Mouse (Mus musculus): ENCODE results near the gene Gpx4. TPM values are rescaled to one million over a fixed set of nuclear protein-coding genes. Genes with fewer than 3 reads are reported as not detected.
"Not testable (repeated sequence)": the region's sequence is repeated elsewhere in the genome, so short reads cannot be mapped to it uniquely, and the experiment has no call there.

Gene Gpx4
- total RNA-seq, 2 experiments from 2014 or later: 468 to 559 TPM

- no peak for DNase-seq (ENCODE audit: low spot score in 2 of 2)
- intact Hi-C loops (cut with DNase I): no loop called here
Measured at GRCm38 (mm10) chr10:80022164-80022563, 24.8 kb upstream of the Gpx4 start.

DNA sequence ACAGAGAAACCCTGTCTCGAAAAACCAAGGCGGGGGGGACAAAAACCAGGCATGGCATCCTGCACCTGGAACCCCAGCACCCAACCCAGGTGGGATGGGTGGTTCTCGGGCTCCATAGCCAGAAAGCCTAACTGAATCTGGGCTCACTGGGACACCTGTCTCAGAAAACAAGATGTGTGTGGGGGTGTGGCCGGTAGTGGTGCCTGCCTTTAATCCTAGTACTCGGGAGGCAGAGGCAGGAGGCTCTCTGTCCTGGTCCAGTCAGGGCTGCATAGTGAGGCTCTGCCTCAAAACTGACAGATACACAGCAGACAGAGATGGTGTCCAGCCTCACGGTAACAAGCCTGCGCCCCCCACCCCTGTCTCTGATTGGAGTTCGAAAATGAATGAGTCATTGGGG is 24.2 kb upstream of the Gpx4 start:
- intact Hi-C loops (cut with DNase I): no loop called here

DNA sequence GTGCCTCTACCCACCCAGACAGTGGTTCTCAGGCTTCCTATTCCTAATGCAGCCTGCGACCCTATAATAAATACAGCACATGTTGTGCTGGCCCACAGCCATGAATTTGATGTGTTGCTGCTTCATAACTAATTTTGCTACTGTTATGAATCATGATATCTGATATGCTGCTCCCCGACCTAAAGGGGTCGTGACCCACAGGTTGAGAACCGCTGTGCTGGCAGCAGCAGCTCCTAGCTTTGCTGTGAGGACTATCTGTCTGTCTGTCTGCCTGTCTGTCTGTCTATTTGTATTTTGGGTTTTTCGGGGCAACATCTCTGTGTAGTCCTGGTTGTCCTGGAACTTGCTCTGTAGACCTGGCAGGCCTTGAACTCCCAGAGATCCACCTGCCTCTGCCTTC is 23.2 kb upstream of the Gpx4 start:
- intact Hi-C loops (cut with DNase I): no loop called here
- no peak for DNase-seq (ENCODE audit: low spot score in 2 of 2)

More for the DNA sequence above, 24.2 kb upstream of the Gpx4 start:
- DNase-seq (ENCODE audit: low spot score in 2 of 2): no peak

DNA sequence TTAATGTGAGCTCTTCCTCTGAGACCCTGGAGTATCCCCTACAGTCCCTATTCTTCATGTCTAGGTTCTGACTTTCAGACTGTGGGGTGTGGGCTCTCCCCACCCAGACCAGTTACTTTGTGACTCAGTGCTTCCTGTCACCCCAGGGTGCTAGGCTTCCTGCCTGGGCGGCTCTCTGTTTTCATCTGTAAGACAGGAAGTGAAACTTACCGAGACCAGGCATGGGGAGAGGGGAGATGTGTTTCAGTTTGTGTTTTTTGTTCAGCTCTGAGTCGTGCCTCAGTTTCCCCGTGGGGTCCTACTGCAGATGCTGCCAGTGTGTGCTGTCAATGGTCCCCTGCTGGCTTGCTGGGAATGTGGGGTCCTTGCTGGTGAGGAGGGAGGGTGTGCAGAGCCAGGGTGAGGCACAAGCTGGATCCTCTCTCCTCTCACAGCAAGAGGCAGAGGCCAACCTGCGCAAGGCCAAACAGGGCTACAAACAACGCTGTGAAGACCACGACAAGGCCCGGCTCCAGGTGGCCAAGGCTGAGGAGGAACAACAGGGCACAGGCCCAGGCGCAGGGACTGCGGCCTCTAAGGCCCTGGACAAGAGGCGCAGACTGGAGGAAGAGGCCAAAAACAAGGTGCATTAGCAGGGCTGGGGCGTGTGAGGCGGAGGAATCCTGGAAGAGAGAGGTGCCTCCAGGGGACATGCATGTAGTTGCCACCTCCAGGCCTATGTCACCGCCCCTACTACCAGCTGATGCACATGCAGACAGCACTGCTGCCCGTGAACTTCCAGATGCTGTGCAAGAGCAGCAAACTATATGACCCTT is 22.5 kb upstream of the Gpx4 start:
- no peak for DNase-seq (ENCODE audit: low spot score in 2 of 2)
- intact Hi-C loops (cut with DNase I): no loop called here

DNA sequence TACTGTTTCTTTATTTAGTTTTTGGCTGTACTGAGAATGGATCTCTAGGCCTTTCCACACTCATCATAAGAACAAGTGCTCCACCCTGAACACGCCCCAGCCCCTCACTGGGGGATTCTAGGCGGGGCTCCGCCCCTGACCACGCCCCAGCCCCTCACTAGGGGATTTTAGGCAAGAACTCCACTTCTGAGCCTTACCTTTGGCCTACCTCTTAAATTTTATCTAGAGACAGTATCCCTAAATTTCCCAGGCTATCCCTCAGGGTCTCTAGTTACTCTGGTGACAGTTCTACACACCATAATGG is 22.0 kb upstream of the Gpx4 start:
- intact Hi-C loops (cut with DNase I): no loop called here

GRCm38 (mm10) chr10:80025463-80025862 is 21.5 kb upstream of the Gpx4 start:
- no peak for DNase-seq (ENCODE audit: low spot score in 2 of 2)
- intact Hi-C loops (cut with DNase I): no loop called here

More for the DNA sequence above, 22.0 kb upstream of the Gpx4 start:
- no peak for DNase-seq (ENCODE audit: low spot score in 2 of 2)

GRCm38 (mm10) chr10:80025889-80026288 is 21.1 kb upstream of the Gpx4 start:
- DNase-seq (ENCODE audit: low spot score in 2 of 2): no peak
- intact Hi-C loops (cut with DNase I): no loop called here

DNA sequence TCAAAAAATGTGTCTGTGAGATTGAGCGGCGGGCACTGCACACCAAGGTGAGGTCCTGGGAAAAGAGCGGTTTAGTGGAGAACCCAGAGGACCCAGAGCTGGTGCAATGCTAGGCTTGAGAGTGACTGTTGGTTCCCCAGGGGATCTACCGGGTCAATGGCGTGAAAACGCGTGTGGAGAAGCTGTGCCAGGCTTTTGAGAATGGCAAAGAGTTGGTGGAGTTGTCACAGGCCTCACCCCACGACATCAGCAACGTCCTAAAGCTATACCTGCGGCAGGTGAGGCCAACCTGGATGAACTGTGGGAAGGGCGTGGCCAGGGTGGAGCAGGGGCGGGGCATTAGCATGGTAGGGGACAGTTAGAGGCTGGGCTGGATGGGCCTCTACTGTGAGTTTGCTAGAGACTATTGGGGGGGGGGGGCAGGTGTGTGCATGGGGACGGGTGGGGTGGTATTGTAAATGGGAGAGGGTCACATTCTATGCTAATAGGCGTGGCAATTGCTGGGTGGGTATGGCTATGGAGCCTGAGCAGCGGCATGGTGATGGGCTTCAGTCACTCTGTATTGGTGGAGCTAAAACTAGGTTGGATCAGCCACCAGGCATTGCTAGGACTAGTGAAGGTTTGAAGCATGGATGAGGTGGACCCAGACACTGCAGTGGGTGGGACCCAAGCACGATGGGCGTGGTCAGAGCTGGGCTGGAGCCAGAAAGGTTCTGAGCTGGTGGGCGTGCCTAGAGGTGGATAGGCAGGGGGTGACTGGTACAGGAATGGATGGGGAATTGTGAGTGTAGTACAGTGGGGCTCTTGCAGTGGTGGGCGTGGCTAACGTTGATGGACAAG is 19.1 kb upstream of the Gpx4 start:
- intact Hi-C loops (cut with DNase I): no loop called here
- DNase-seq (ENCODE audit: low spot score in 2 of 2): no peak

DNA sequence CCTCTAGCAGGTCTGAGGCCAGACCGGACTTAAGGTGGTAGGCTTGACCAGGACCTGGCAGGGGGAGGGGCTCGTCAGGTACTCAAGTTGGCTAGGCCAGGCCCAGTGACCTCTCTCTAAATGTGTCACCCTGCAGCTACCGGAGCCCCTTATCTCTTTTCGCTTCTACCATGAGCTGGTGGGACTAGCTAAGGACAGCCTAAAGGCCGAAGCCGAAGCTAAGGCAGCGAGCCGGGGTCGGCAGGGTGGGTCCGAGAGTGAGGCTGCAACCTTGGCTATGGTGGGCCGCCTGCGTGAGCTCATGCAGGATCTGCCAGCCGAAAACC is 18.5 kb upstream of the Gpx4 start:
- intact Hi-C loops (cut with DNase I): no loop called here
- no peak for DNase-seq (ENCODE audit: low spot score in 2 of 2)

DNA sequence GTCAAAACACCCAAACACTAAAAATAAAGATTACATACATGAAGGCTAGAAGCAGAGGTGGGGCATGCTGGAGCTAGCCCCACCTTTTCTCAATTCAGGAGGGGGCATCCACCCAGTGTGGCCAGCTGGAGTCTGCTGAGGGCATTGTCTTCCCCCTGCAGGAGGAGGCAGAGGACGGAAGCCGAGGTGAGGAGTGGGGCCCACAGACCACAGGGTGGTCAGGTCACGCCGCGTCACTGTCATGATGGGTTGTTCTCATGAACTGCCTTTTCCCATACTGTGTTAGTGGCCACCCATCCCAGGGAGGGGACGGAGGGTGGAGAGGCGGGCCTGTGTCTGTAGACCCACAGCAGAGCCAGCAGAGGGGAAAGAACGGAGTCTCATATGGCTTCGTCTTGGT is 16.8 kb upstream of the Gpx4 start:
- no peak for DNase-seq (ENCODE audit: low spot score in 2 of 2)
- intact Hi-C loops (cut with DNase I): no loop called here

- intact Hi-C loops (cut with DNase I): no loop called here
- no peak for DNase-seq (ENCODE audit: low spot score in 2 of 2)
Measured at GRCm38 (mm10) chr10:80030736-80031135, 16.2 kb upstream of the Gpx4 start.

DNA sequence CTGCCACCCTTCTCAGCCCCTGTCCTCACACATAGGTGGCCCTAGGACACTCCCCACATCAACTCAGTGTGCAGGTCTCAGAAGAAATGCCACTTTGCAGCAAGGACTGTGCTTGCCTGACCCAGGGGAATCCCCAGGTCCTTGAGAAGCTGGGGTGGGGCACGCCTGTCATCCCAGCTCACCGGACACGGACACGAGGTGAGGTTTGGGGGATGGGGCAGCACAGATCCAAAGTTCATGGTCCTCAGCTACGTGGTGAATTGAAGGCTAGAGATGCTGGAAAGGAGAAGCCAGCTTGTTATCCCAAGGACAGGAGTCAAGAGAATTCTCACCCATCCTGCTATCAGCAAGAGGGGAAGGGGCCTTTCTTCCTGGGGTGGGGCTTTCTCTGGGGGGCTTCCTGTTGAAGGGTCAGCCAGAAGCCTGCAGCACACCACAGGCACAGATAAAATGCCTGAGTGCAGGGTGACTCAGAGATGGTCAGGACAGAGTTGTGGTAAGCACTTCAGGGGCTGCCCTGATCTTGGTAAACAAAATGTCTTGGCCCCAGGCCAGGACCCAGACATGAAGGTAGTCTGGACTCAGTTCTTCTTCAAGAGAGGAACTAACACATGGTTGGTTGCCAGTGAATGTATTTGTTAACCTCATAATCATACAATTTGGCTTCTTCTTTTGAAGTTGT is 14.0 kb upstream of the Gpx4 start:
- DNase-seq (ENCODE audit: low spot score in 2 of 2): no peak
- intact Hi-C loops (cut with DNase I): no loop called here

DNA sequence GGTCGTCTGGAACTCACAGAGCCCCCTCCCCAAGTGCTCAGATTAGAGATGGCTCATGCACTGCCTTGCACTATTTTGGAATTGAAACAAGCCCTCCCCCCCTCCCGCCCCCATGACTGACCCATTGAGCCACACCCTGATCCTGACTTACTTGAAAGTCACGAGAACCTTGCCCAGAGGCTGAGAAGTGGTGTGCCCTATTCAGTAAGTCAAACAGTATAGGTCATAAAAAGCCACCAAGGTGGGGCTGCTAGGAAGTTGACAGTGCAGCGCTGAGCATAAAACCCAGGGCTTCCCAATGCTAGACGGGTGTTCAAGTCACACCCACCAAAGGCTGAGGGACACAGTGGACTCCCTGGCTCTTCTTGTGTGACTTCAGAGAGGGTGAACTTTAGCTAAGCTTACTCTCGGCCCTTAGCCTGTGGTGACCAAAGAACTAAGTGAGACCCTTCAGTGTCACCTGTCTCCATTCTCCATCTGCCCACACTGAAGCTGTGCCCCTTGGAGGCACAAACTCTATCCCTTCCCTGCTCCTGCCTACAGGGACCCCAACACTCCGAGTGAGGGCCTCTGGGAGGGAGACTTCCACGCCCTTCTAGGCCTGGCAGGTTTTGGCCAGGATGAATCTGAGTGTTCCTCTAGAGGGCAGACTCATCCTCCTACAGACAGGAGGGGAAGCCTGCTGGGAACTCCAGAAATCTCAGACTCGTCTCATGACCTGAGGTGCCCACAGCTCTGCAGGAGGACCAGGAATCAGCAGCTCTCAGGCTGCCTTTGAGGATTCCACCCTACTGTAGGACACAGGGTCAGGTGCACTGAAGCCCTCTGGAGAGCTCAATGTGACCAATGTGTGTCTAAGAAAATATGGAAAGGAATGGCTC is 13.2 kb upstream of the Gpx4 start:
- peak in 1 of 2 experiments; percentile 25 for DNase-seq (ENCODE audit: low spot score in 2 of 2)
- intact Hi-C loops (cut with DNase I): no loop called here

GRCm38 (mm10) chr10:80035148-80035547 is 11.8 kb upstream of the Gpx4 start:
- no peak for DNase-seq (ENCODE audit: low spot score in 2 of 2)
- intact Hi-C loops (cut with DNase I): no loop called here

GRCm38 (mm10) chr10:80035686-80036085 is 11.3 kb upstream of the Gpx4 start:
- intact Hi-C loops (cut with DNase I): no loop called here
- no peak for DNase-seq (ENCODE audit: low spot score in 2 of 2)

DNA sequence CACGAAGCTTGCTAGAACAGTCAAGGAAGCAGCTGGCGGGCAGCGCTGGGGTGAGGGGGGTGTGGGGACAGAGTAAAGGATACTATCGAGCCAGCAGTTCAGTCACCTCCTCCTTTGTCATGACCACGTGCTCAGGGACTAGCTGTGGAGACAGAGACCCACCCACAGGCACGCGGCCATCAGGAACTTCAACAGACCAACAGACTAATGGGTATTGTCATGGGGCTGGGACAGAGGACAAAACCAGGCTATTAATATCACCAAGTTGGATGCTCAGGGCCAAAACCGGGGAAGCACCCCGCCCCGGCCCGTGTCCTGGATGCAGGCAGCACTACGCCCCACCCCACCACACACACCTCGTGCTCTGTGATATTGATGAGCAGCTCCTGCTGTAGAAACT is 10.1 kb upstream of the Gpx4 start:
- intact Hi-C loops (cut with DNase I): no loop called here
- DNase-seq (ENCODE audit: low spot score in 2 of 2): no peak

DNA sequence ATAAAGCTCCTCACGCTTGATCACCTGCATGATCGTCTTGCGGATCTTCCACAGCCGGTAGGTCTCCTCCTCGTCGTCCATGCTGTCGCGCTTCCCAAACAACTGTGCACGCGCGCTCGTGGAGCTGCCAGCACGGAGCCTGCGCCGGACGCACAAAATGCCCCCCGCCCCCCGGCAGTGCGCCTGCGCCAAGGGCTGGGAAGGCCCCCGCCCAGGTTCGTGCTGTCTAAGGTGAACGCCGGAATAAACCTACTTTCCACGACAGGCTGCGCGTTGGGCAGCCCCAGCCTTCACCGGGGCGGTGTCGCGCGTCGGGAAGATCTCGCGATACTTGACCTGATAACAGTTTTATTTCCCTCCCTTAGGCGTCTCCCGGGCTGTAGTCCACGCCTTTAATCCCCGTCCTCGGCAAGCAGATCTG is 7.4 kb upstream of the Gpx4 start, which contains the start of gene Polr2e:
TSS of gene Polr2e (minus strand) at position 237 of the 421 bp plus-strand sequence.
- DNase-seq (ENCODE audit: low spot score in 2 of 2): peak; percentile 96 to 97
- intact Hi-C loops (cut with DNase I): loop anchor here (2.0 kb wide), 3 partner anchors 43 to 75 kb away; partner anchors contain the start of genes Abca7, Stk11 and Tmem259

DNA sequence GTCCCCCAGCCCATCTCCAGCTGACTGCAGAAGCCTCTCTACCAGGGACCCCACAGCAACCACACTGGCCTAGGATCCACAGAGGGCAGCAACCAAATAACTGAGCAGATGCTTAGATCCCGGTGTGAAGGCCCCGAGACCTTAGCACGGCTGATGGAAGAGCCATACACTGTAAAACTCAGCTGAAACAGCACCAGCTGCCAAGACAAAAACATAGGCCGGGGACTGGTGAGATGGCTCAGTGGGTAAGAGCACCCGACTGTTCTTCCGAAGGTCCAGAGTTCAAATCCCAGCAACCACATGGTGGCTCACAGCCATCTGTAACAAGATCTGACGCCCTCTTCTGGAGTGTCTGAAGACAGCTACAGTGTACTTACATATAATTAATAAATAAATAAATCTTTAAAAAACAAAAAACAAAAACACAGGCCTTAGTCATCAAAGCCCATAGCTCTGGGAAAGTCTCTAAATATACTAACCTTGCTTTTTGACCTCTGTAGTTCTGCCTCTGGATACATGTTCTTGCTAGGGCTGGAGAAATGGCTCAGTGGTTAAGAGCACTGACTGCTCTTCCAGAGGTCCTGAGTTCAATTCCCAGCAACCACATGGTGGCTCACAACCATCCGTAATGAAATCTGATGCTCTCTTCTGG is 5.4 kb upstream of the Gpx4 start:
- intact Hi-C loops (cut with DNase I); DNase-seq (ENCODE audit: low spot score in 2 of 2): not testable (repeated sequence)

DNA sequence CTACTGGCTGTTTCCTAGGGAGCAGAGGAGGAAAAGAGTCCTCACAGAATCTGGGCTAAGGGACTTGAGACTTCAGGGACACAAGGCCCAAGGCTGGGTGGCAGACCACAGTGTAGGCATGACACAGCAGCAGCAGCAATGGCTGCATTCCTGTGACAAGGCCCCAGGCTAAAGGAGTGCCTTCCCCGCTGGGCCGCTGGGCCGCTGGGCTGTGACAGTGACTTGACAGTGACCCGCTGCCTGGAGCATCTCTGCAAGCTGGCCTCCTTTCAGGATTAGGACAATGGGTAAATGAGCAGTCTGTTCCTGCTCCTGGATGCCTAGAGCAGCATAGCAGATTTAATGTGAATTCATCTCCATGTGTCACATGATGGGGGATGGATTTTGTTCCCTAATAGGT is 2.9 kb upstream of the Gpx4 start:
- no peak for DNase-seq (ENCODE audit: low spot score in 2 of 2)
- intact Hi-C loops (cut with DNase I): no loop called here
